Mouse (Mus musculus): ENCODE data around the gene Asb10. TPM values are rescaled to one million over a fixed set of nuclear protein-coding genes. Genes with fewer than 3 reads are reported as not detected.
A peak's percentile ranks its signal among the peaks of the same experiment; 100 is the strongest.

Gene Asb10
- polyA plus RNA-seq, 1 experiment from 2014 or later = 0.25 TPM

DNA sequence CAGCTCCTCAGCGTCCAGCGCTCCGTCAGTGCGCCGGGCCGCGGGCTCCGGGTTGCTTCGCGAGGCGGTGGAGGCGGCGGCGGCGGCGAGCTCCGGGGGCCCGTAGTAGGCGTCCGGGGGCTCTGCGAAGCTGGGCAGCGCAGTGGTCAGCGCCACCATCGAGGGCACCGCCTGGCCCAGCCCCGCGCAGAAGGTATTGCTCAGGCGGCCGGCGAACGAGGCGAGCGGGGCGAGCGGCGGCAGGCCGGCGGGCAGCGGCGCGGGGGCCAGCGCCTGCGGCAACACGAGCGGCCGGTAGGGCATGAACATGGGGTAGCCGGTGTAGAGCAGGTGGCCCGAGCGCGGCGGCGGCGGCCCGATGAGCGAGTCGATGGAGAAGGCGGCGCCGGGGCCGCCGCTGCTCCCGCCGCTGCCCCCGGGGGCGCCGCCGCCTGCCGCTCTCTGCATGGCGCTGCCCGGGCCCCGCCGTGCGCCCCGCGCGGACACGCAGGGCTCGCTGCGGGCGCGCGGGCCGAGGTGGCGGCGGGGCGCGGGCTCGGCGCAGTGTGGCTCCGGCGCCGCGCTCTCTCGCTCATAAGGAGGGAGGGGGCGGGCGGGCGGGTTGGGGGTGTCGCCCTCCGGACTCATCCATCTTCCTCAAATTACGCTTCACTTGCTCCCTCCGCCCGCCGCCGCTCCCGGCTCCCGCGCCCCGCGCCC lies 14.4 kb downstream of the Asb10 start:
- Histone ChIP-seq H3K27me3 (ENCODE audit: control insufficient read depth, insufficient read depth, low read length) (peaks cover 77% of the 10 kb centered on the region), H3K4me2 (peak overlapping the region; percentile 86), H3K9ac (ENCODE audit: low read length) (peak overlapping the region; percentile 49), H3K36me3 (ENCODE audit: control insufficient read depth, insufficient read depth, low read length) (no peaks in the 10 kb centered on the region), H3K9me3 (ENCODE audit: control insufficient read depth, low read length) (no peaks in the 10 kb centered on the region), H3K27ac (ENCODE audit: low read depth, low read length) (no peak overlapping the region), H3K4me3 (ENCODE audit: low read depth, low read length) (peak overlapping the region; percentile 52), H3K4me1 (ENCODE audit: control insufficient read depth, insufficient read depth, low read length) (peaks cover 12% of the 10 kb centered on the region)
- DNase-seq (ENCODE audit: low spot score, missing footprints) = peak; percentile 91
- 1% methylated on average over 45 of the region's 109 CpGs for WGBS
- peak; percentile 23; the same call in 1 of the 2 replicates for ATAC-seq (ENCODE audit: low FRiP score)

GRCm38 (mm10) chr5:24525360-24526189 lies 15.2 kb downstream of the Asb10 start:
- ATAC-seq (ENCODE audit: low FRiP score) (no peak), DNase-seq (ENCODE audit: low spot score, missing footprints) (peak; percentile 95)
- 3% methylated on average over 34 of the region's 34 CpGs for WGBS

GRCm38 (mm10) chr5:24524522-24524921 lies 16.3 kb downstream of the Asb10 start:
- Histone ChIP-seq H3K27me3 (ENCODE audit: control insufficient read depth, insufficient read depth, low read length) (peaks cover 74% of the 10 kb centered on the region), H3K9ac (ENCODE audit: low read length) (no peak overlapping the region), H3K36me3 (ENCODE audit: control insufficient read depth, insufficient read depth, low read length) (no peaks in the 10 kb centered on the region), H3K4me3 (ENCODE audit: low read depth, low read length) (no peak overlapping the region), H3K4me1 (ENCODE audit: control insufficient read depth, insufficient read depth, low read length) (peaks cover 12% of the 10 kb centered on the region), H3K4me2 (no peak overlapping the region), H3K27ac (ENCODE audit: low read depth, low read length) (no peak overlapping the region), H3K9me3 (ENCODE audit: control insufficient read depth, low read length) (no peaks in the 10 kb centered on the region)
- DNase-seq (ENCODE audit: low spot score, missing footprints) (peak; percentile 89), ATAC-seq (ENCODE audit: low FRiP score) (no peak)
- WGBS = 15% methylated on average over 4 of the region's 4 CpGs

More at GRCm38 (mm10) chr5:24525360-24526189, 15.2 kb downstream of the Asb10 start:
- peaks cover 12% of the 10 kb centered on the region for H3K4me1 ChIP-seq (ENCODE audit: control insufficient read depth, insufficient read depth, low read length)
- H3K4me2 ChIP-seq = peak overlapping the region; percentile 86
- H3K4me3 ChIP-seq (ENCODE audit: low read depth, low read length) = peak overlapping the region; percentile 52
- H3K27me3 ChIP-seq (ENCODE audit: control insufficient read depth, insufficient read depth, low read length) = peaks cover 77% of the 10 kb centered on the region
- H3K9me3 ChIP-seq (ENCODE audit: control insufficient read depth, low read length) = no peaks in the 10 kb centered on the region
- no peak overlapping the region for H3K9ac ChIP-seq (ENCODE audit: low read length)
- H3K36me3 ChIP-seq (ENCODE audit: control insufficient read depth, insufficient read depth, low read length) = no peaks in the 10 kb centered on the region
- no peak overlapping the region for H3K27ac ChIP-seq (ENCODE audit: low read depth, low read length)

DNA sequence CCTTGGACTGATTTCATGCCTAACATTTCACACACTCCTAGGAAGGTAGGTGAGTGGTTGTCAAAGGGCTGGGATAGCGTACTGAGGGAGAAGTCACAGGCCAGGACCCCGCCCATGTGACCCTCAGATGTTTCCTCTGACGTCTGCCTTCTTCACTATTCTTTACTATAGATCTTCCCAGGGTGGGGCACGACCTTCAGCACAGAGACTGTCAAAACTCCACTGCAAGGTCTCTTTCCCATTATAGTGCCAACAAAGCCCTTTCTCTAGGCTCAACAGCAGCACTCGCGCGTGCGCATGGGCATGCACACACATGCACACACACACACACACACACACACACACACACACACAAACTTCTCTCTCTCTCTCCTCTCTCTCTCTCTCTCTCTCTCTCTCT lies 17.0 kb downstream of the Asb10 start:
- Histone ChIP-seq H3K36me3 (ENCODE audit: control insufficient read depth, insufficient read depth, low read length) (no peaks in the 10 kb centered on the region), H3K27ac (ENCODE audit: low read depth, low read length) (no peak overlapping the region), H3K4me3 (ENCODE audit: low read depth, low read length) (no peak overlapping the region), H3K27me3 (ENCODE audit: control insufficient read depth, insufficient read depth, low read length) (peaks cover 67% of the 10 kb centered on the region), H3K9ac (ENCODE audit: low read length) (no peak overlapping the region), H3K9me3 (ENCODE audit: control insufficient read depth, low read length) (no peaks in the 10 kb centered on the region), H3K4me1 (ENCODE audit: control insufficient read depth, insufficient read depth, low read length) (peaks cover 12% of the 10 kb centered on the region), H3K4me2 (no peak overlapping the region)
- no peak for ATAC-seq (ENCODE audit: low FRiP score)
- no peak for DNase-seq (ENCODE audit: low spot score, missing footprints)
- 52% methylated on average over 8 of the region's 8 CpGs for WGBS

DNA sequence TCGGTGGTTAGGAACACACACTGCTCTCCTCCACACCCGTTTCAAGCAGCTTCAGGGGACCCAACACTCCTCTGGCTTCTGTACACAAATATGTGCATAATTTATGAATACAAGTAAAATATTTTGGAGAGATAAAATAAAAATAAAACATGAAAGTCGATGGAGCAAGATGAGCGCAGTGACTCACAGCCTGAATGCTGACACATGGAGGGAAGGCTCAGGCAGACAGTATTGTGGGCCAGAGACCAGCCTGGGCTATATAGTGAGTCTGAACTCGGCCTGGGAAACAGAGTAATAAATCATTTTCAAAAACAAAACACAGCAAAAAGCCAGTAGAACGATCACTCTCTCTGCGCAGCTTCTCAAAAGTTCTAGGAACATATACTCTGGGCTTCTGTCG lies 19.4 kb downstream of the Asb10 start:
- 71% methylated on average over 8 of the region's 8 CpGs for WGBS

GRCm38 (mm10) chr5:24512271-24512670 lies 28.5 kb downstream of the Asb10 start:
- ATAC-seq (ENCODE audit: low FRiP score) (no peak), DNase-seq (ENCODE audit: low spot score, missing footprints) (no peak)
- no peak overlapping the region for H3K27ac ChIP-seq (ENCODE audit: low read depth, low read length)
- H3K4me3 ChIP-seq (ENCODE audit: low read depth, low read length) = no peak overlapping the region
- H3K9me3 ChIP-seq (ENCODE audit: control insufficient read depth, low read length) = no peaks in the 10 kb centered on the region
- no peaks in the 10 kb centered on the region for H3K27me3 ChIP-seq (ENCODE audit: control insufficient read depth, insufficient read depth, low read length)
- WGBS = 66% methylated on average over 8 of the region's 8 CpGs
- no peak overlapping the region for H3K9ac ChIP-seq (ENCODE audit: low read length)
- no peak overlapping the region for H3K4me2 ChIP-seq
- H3K4me1 ChIP-seq (ENCODE audit: control insufficient read depth, insufficient read depth, low read length) = no peaks in the 10 kb centered on the region
- H3K36me3 ChIP-seq (ENCODE audit: control insufficient read depth, insufficient read depth, low read length) = no peaks in the 10 kb centered on the region

More for the DNA sequence above, 19.4 kb downstream of the Asb10 start:
- Histone ChIP-seq H3K9ac (ENCODE audit: low read length) (no peak overlapping the region), H3K36me3 (ENCODE audit: control insufficient read depth, insufficient read depth, low read length) (no peaks in the 10 kb centered on the region), H3K4me1 (ENCODE audit: control insufficient read depth, insufficient read depth, low read length) (peaks cover 4% of the 10 kb centered on the region; the same call in 1 of the 2 replicates), H3K27ac (ENCODE audit: low read depth, low read length) (no peak overlapping the region), H3K27me3 (ENCODE audit: control insufficient read depth, insufficient read depth, low read length) (peaks cover 42% of the 10 kb centered on the region), H3K4me2 (no peak overlapping the region), H3K4me3 (ENCODE audit: low read depth, low read length) (no peak overlapping the region), H3K9me3 (ENCODE audit: control insufficient read depth, low read length) (no peaks in the 10 kb centered on the region)
- ATAC-seq (ENCODE audit: low FRiP score) (no peak), DNase-seq (ENCODE audit: low spot score, missing footprints) (no peak)

DNA sequence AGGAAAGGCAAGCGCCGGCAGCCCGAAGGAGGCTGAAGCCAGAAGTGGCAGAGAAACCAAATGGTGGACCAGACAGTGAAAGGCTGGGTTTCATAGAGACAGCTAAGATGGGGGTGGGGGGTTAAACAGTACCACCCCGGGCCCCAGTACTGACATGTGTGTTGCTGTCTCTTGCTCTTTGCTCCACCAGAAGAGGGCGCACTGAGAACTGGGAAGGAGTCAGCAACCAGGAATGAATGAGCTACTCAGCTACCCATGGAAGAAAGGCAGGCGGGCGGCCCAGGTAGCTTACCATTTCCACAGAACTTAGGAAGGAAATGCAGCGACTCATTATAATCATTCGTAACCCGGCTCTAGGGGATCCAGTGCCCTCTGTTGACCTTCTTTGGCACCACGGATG lies 30.1 kb downstream of the Asb10 start:
- Histone ChIP-seq H3K27ac (ENCODE audit: low read depth, low read length) (no peak overlapping the region), H3K27me3 (ENCODE audit: control insufficient read depth, insufficient read depth, low read length) (no peaks in the 10 kb centered on the region), H3K4me3 (ENCODE audit: low read depth, low read length) (no peak overlapping the region), H3K4me2 (no peak overlapping the region), H3K36me3 (ENCODE audit: control insufficient read depth, insufficient read depth, low read length) (no peaks in the 10 kb centered on the region), H3K9ac (ENCODE audit: low read length) (no peak overlapping the region), H3K4me1 (ENCODE audit: control insufficient read depth, insufficient read depth, low read length) (no peaks in the 10 kb centered on the region), H3K9me3 (ENCODE audit: control insufficient read depth, low read length) (no peaks in the 10 kb centered on the region)
- DNase-seq (ENCODE audit: low spot score, missing footprints) (no peak), ATAC-seq (ENCODE audit: low FRiP score) (no peak)
- WGBS = 49% methylated on average over 11 of the region's 11 CpGs

- no peaks in the 10 kb centered on the region for H3K27me3 ChIP-seq (ENCODE audit: control insufficient read depth, insufficient read depth, low read length)
- WGBS = 92% methylated on average over 7 of the region's 7 CpGs
- H3K9me3 ChIP-seq (ENCODE audit: control insufficient read depth, low read length) = no peaks in the 10 kb centered on the region
- no peak overlapping the region for H3K4me2 ChIP-seq
- no peak overlapping the region for H3K9ac ChIP-seq (ENCODE audit: low read length)
- DNase-seq (ENCODE audit: low spot score, missing footprints) (no peak), ATAC-seq (ENCODE audit: low FRiP score) (no peak)
- no peak overlapping the region for H3K4me3 ChIP-seq (ENCODE audit: low read depth, low read length)
- no peak overlapping the region for H3K27ac ChIP-seq (ENCODE audit: low read depth, low read length)
- H3K4me1 ChIP-seq (ENCODE audit: control insufficient read depth, insufficient read depth, low read length) = peaks cover 2% of the 10 kb centered on the region; the same call in 1 of the 2 replicates
- H3K36me3 ChIP-seq (ENCODE audit: control insufficient read depth, insufficient read depth, low read length) = no peaks in the 10 kb centered on the region
Measured at GRCm38 (mm10) chr5:24508406-24508805, 32.4 kb downstream of the Asb10 start.

- Histone ChIP-seq H3K27ac (ENCODE audit: low read depth, low read length) (no peak overlapping the region), H3K27me3 (ENCODE audit: control insufficient read depth, insufficient read depth, low read length) (no peaks in the 10 kb centered on the region), H3K4me3 (ENCODE audit: low read depth, low read length) (no peak overlapping the region), H3K9ac (ENCODE audit: low read length) (no peak overlapping the region), H3K36me3 (ENCODE audit: control insufficient read depth, insufficient read depth, low read length) (peaks cover 4% of the 10 kb centered on the region), H3K9me3 (ENCODE audit: control insufficient read depth, low read length) (no peaks in the 10 kb centered on the region), H3K4me2 (no peak overlapping the region), H3K4me1 (ENCODE audit: control insufficient read depth, insufficient read depth, low read length) (peaks cover 2% of the 10 kb centered on the region; the same call in 1 of the 2 replicates)
- WGBS = 51% methylated on average over 2 of the region's 2 CpGs
- ATAC-seq (ENCODE audit: low FRiP score) (no peak), DNase-seq (ENCODE audit: low spot score, missing footprints) (no peak)
Measured at GRCm38 (mm10) chr5:24505513-24505912, 35.3 kb downstream of the Asb10 start.
